Mouse (Mus musculus) heart, adult 2 months (tissue): ENCODE measurements at regions not wholly inside any gene's neighbourhood (a gene's known extent, or its start where the extent isn't known, plus 50 kb on each side); places are given as distances from the start of the nearest gene placed in this dataset.
"Not testable (repeated sequence)": the region's sequence is repeated elsewhere in the genome, so short reads cannot be mapped to it uniquely, and the experiment has no call there.

ENCODE experiments used
- DNase-seq, 2 experiments: peaks; one replicate each; pipeline ENCODE4 v3.0.0; 2021
- H3K27ac ChIP-seq: fragments of 200-600 bp; 2 replicates; pipeline ENCODE4 v1.8.1; 2022
- H3K27me3 ChIP-seq: fragments of 200-500 bp; 2 replicates; pipeline ENCODE4 v1.6.1; 2012; ENCODE audit warnings: mild to moderate bottlenecking, low read length, inconsistent platforms, mixed read lengths; ENCODE audit not compliant: control insufficient read depth, insufficient read depth
- H3K36me3 ChIP-seq: fragments of 200-500 bp; 2 replicates; pipeline ENCODE4 v1.6.1; 2012; ENCODE audit warnings: low read length, inconsistent platforms; ENCODE audit not compliant: control insufficient read depth, insufficient read depth
- H3K4me1 ChIP-seq: fragments of 200-500 bp; 2 replicates; pipeline ENCODE4 v1.6.1; 2011; ENCODE audit warnings: low read length; ENCODE audit not compliant: control insufficient read depth, insufficient read depth
- H3K4me3 ChIP-seq: fragments of 200-600 bp; 2 replicates; pipeline ENCODE4 v1.8.1; 2022
- H3K79me2 ChIP-seq: fragments of 200-500 bp; replicated peaks from 2 replicates; pipeline ENCODE4 v1.6.1; 2012; ENCODE audit warnings: mild to moderate bottlenecking, inconsistent platforms, low read length, moderate library complexity, mixed read lengths; ENCODE audit not compliant: control insufficient read depth, insufficient read depth
- H3K9ac ChIP-seq: fragments of 200-500 bp; 2 replicates; pipeline ENCODE4 v1.6.1; 2012; ENCODE audit warnings: low read depth, mild to moderate bottlenecking, control low read depth, inconsistent platforms, low read length, mixed read lengths
- CTCF ChIP-seq: fragments of 200-600 bp; IDR thresholded peaks from 2 replicates; pipeline ENCODE4 v1.8.1; 2022; ENCODE audit warnings: antibody characterized with exemption, mild to moderate bottlenecking, moderate library complexity
- EP300 ChIP-seq: fragments of 200-500 bp; IDR thresholded peaks from 2 replicates; pipeline ENCODE4 v1.6.1; 2011; ENCODE audit warnings: low read depth, low read length, control low read depth; ENCODE audit not compliant: insufficient read depth
- POLR2A ChIP-seq: fragments of 200-500 bp; IDR thresholded peaks from 2 replicates; pipeline ENCODE4 v1.6.1; 2011; ENCODE audit warnings: mild to moderate bottlenecking, low read depth, low read length, control low read depth; ENCODE audit not compliant: insufficient read depth
- WGBS: fragments of 180-500 bp; shearing (Covaris S2); methylation state at CpG from one replicate; pipeline ENCODE4 v1.1.7; 2018; 5-methylcytosine and 5-hydroxymethylcytosine counted together
- intact Hi-C: fragments of 180-260 bp; cut with DNase I; formaldehyde crosslinking; loops from one replicate; pipeline ENCODE4 v1.15.1; 2025

- no peak overlapping the region for H3K9ac ChIP-seq
- TF ChIP-seq CTCF (no peak), EP300 (no peak), POLR2A (no peak)
- H3K27me3 ChIP-seq = no peaks in the 10 kb centered on the region
- no peaks in the 10 kb centered on the region for H3K36me3 ChIP-seq
- H3K4me1 ChIP-seq = no peaks in the 10 kb centered on the region
- no peak overlapping the region for H3K4me3 ChIP-seq
- H3K27ac ChIP-seq = no peak overlapping the region
- 65% methylated on average over 7 of the region's 7 CpGs for WGBS
- no peak for DNase-seq
- intact Hi-C loops = no loop called here
- no peaks in the 10 kb centered on the region for H3K79me2 ChIP-seq
These were observed 95.0 kb downstream of the Pou4f1 start for GRCm38 (mm10) chr14:104372776-104373175.

- H3K36me3 ChIP-seq = no peaks in the 10 kb centered on the region
- H3K79me2 ChIP-seq = no peaks in the 10 kb centered on the region
- intact Hi-C loops = no loop called here
- DNase-seq = no peak
- TF ChIP-seq CTCF (no peak), POLR2A (no peak), EP300 (no peak)
- no peak overlapping the region for H3K4me3 ChIP-seq
- no peak overlapping the region for H3K9ac ChIP-seq
- WGBS = 83% methylated on average over 1 of the region's 1 CpGs
- H3K27me3 ChIP-seq = no peaks in the 10 kb centered on the region
- no peak overlapping the region for H3K27ac ChIP-seq
- H3K4me1 ChIP-seq = no peaks in the 10 kb centered on the region
These were observed 111.2 kb downstream of the Pou4f1 start for GRCm38 (mm10) chr14:104356636-104357035.

GRCm38 (mm10) chr14:104336783-104337182, 131.0 kb downstream of the Pou4f1 start:
- peak; percentile 56; the same call in 1 of the 2 replicates for TF ChIP-seq EP300
- H3K4me1 ChIP-seq, H3K27me3 ChIP-seq, H3K27ac ChIP-seq, H3K79me2 ChIP-seq, intact Hi-C loops, H3K36me3 ChIP-seq, H3K4me3 ChIP-seq, H3K9ac ChIP-seq, DNase-seq: not testable (repeated sequence)
- WGBS = 91% methylated on average over 15 of the region's 15 CpGs

- no peak overlapping the region for H3K4me3 ChIP-seq
- DNase-seq = no peak
- no peak overlapping the region for H3K9ac ChIP-seq
- no peaks in the 10 kb centered on the region for H3K36me3 ChIP-seq
- no peaks in the 10 kb centered on the region for H3K27me3 ChIP-seq
- no peak overlapping the region for H3K27ac ChIP-seq
- intact Hi-C loops = no loop called here
- 77% methylated on average over 10 of the region's 10 CpGs for WGBS
- TF ChIP-seq EP300 (no peak), POLR2A (no peak), CTCF (no peak)
- H3K4me1 ChIP-seq = no peaks in the 10 kb centered on the region
- no peaks in the 10 kb centered on the region for H3K79me2 ChIP-seq
These were observed 141.7 kb downstream of the Pou4f1 start for GRCm38 (mm10) chr14:104326089-104326488.

- no peaks in the 10 kb centered on the region for H3K4me1 ChIP-seq
- no peak overlapping the region for H3K4me3 ChIP-seq
- no peaks in the 10 kb centered on the region for H3K79me2 ChIP-seq
- DNase-seq = no peak
- no peaks in the 10 kb centered on the region for H3K36me3 ChIP-seq
- no peak overlapping the region for H3K9ac ChIP-seq
- TF ChIP-seq POLR2A = no peak
- TF ChIP-seq EP300 = no peak
- no peak for TF ChIP-seq CTCF
- H3K27me3 ChIP-seq = no peaks in the 10 kb centered on the region
- H3K27ac ChIP-seq = no peak overlapping the region
- intact Hi-C loops = no loop called here
- WGBS = 80% methylated on average over 5 of the region's 5 CpGs
These were observed 167.7 kb downstream of the Pou4f1 start for GRCm38 (mm10) chr14:104300141-104300540.

GRCm38 (mm10) chr14:104298312-104298711, 169.5 kb downstream of the Pou4f1 start:
- no peaks in the 10 kb centered on the region for H3K36me3 ChIP-seq
- H3K27ac ChIP-seq = no peak overlapping the region
- no peak for DNase-seq
- no peak overlapping the region for H3K9ac ChIP-seq
- WGBS = 55% methylated on average over 4 of the region's 4 CpGs
- no peak overlapping the region for H3K4me3 ChIP-seq
- H3K4me1 ChIP-seq = no peaks in the 10 kb centered on the region
- no peak for TF ChIP-seq POLR2A
- TF ChIP-seq EP300 = no peak
- TF ChIP-seq CTCF = no peak
- intact Hi-C loops = no loop called here
- no peaks in the 10 kb centered on the region for H3K79me2 ChIP-seq
- H3K27me3 ChIP-seq = no peaks in the 10 kb centered on the region
